Mouse (Mus musculus) heart, adult 8-10 months (tissue): ENCODE measurements around the gene Pgam5. TPM values are rescaled to one million over a fixed set of nuclear protein-coding genes. Genes with fewer than 3 reads are reported as not detected.
A peak's percentile ranks its signal among the peaks of the same experiment; 100 is the strongest.

Experiments
- DNase-seq: peaks from one replicate; pipeline ENCODE4 v3.0.0; 2022; ENCODE audit warnings: low spot score
- total RNA-seq, 4 experiments: library from RNA; stranded (reverse); gene quantifications; 2 replicates each; pipeline ENCODE4 v1.2.4; 2022

Gene Pgam5
- 10 to 100 TPM; 32.3 to 37.4 (median 35.5) TPM for total RNA-seq

DNA sequence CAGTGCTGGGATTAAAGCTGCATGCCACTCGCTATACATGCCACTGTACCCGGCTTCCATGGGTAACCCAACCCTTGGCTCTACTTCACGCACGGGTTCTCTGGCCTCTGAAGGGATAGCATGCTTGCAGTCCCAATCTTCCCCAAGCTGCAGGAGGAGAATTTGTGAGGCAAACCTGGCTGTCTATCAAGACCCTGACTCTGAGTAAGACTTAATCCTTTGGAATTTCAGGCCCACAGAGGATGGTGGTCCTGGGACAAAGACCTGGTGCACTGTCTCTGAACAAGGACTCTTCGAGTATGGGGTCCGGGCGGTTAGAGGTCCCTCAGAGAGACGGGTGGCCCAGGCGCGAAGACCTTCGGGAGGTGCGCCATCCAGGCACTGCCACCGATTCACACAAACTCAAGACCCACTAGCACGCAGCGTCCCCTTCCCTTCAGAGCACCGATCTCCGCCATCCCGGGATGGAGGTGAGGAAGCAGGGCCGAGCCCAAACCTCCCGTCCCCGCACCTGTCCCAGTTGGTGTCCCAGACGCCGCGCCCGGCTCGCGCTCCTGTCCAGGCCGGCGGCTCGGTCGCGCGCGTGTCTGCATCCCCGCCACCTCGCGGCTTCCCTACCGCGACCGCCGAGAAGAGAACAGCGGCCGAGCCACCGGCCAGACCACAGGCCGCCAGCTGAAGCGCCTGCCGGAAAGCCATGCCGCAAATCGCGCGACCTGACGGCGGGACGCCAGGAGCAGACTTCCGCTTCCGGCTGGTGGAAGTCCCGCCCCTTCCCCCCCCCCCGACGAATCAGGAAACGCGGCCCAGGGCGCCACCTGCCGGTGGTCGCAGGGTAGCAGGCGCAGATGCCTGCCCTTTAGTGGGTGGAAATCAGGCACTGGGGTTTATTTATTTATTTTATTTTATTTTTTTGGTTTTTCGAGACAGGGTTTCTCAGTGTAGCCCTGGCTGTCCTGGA is at the start of gene Pgam5:
Pgam5 (minus strand) TSS at position 773 of the 961 bp plus-strand sequence.
- peak; percentile 79 for DNase-seq

DNA sequence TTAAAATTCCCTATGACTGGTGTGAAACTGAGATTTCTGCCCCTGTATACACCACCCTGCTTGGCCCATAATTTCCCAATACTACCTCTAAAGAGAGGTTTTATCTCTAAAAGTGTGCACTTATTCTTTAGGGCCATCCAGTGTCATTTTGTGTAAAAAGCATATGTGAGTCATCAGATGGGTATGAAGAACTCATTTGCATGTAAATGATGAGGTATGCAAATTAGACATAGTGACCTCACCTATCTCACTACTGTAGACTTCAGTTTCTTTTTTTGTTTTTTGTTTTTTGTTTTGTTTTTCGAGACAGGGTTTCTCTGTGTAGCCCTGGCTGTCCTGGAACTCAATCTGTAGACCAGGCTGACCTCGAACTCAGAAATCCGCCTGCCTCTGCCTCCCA is 43.4 kb upstream of the Pgam5 start:
- no peak for DNase-seq

GRCm38 (mm10) chr5:110308861-110309260 is 39.1 kb upstream of the Pgam5 start:
- DNase-seq = no peak

DNA sequence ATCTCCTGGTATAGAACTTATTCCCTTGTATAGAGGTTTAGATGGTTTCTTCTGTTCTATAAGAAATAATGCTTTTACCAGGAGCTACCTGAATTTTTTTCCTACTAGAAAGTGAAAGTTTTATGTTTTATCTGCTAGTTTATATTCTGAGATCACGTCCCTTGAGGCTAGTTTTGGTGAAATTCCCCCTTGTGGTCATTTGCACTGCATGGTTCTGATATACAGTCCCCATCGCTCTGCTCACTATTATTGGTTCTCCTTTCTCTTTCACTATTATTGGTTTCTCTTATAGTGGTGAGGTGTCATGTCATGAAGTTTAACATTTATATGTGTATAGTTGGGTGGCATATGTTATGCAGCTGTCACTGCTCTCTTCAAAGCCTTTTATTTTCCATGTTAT is 30.9 kb upstream of the Pgam5 start:
- no peak for DNase-seq

- no peak for DNase-seq
These were observed 26.9 kb upstream of the Pgam5 start for GRCm38 (mm10) chr5:110296637-110297036.

DNA sequence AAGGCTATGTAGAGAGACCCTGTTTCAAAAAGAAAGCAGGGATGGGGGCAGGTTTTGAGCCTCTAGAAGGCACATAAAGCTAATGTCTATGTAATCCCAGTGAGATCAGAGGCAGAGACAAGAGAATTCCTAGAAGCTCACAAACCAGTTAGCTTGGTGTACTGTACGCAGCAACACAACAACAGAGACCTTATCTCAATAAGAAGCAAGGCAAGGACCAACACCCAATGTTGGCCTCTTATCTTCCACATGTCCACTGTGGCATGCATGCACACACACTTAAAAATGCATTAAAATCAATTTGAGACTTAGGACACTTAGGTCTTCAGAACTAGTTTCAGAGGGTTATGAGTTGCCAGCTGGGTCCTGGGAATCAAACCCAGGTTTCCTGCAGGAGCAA is 21.9 kb upstream of the Pgam5 start:
- DNase-seq = no peak

DNA sequence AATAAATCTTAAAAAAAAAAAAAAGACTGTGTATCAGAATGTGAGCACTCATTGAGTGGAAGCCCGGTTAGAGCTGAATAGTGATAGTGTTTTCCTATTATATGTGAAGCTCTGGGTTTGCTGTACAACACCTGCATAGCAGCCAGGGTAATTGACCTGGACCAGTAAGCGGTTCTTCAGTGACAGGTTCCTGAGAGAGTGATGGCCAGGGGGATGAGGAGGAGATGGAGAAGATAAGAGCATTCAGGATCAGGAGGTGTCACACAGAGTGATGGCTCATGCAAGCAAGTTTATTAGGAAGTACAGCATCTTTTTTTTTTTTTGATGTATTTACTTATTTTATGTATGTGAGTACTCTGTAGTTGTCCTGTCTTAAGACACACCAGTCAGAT is 17.4 kb upstream of the Pgam5 start:
- no peak for DNase-seq

- no peak for DNase-seq
These were observed 16.9 kb upstream of the Pgam5 start for GRCm38 (mm10) chr5:110286446-110287083.

- peak; percentile 89 for DNase-seq
These were observed 16.2 kb upstream of the Pgam5 start, which contains the start of the genes Pxmp2 and Pole for GRCm38 (mm10) chr5:110285770-110286445. TSS of gene Pxmp2 (minus strand) at chr5:110286186. TSS of gene Pole (plus strand) at chr5:110286306.

- no peak for DNase-seq
These were observed 15.4 kb upstream of the Pgam5 start for GRCm38 (mm10) chr5:110285156-110285555.

DNA sequence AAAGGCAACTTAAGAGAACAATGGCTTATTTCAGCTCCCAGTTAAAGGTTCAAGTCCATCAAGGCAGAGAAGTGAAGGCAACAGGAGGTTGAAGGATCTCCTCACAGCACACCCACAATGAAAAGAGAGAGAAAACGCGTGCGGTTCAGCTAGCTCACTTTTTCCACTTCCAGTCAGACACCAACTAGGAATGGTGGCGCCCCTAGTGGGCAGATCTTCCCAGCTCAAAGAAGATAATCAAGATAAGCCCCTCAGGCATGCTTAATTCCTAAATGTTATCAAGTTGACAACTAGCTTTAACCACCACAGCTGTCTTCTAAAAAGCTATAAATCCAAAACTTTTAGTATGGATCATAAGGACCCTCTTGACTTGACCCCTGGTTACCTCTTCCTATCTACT is 14.8 kb upstream of the Pgam5 start:
- peak; percentile 41 for DNase-seq

GRCm38 (mm10) chr5:110281984-110282383 is 12.3 kb upstream of the Pgam5 start:
- no peak for DNase-seq

- no peak for DNase-seq
These were observed 7.2 kb upstream of the Pgam5 start for GRCm38 (mm10) chr5:110276910-110277309.

DNA sequence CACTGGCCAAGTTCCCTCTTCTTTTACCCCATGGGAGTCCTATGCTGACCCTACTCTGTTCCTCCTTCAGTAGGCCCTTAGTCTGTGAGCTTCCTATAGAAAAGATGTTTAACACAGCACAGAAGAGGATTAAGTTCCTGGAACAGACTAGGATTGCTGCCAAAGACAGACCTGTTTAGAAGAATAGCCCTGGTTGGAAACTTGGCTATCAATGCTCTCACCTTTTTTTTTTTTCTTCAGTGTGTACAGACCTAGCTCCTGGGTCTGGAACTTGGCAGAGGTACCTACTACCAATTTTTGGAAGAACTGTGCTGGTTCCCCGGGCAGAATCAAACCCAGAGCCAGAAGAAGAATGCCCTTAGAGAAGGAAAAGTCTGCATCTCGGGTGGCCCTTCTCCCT is 6.7 kb upstream of the Pgam5 start:
- no peak for DNase-seq

DNA sequence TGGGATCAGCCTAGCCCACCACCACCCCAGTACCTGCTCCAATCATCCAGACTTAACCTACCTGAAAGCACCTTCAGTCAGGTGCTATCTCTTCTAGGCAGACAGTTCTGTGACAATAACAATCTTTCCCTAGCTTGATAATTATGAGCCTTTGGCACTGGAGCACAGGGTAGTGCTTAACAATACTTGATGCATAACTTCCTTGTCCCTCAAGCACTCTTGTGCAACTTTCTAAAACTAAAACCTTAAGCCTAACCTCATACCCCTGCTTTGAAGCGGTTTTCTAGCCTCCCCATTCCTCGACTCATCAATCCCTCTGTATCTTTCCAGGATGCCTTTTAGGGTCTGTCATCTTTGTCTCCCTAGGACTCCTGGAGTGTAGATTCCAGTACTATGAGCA is 5.1 kb upstream of the Pgam5 start:
- no peak for DNase-seq

DNA sequence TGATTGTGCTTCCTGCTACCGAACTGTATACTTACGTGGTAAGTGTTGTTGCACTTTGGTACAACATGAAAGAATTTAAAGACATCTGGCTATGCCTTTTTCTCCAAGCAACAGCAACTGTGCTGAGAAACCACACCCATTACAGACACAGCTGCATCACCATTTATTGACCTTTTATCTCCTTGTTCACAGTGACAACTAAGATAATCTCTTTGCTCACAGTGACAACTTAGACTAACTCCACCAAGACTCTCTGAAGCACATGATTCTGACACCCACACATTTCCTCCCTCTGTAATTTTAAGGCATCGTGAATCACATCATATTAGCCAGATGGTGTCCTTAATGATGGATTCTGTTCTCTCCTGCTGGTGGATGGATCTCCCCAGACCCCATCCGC is 4.4 kb upstream of the Pgam5 start:
- DNase-seq = no peak

DNA sequence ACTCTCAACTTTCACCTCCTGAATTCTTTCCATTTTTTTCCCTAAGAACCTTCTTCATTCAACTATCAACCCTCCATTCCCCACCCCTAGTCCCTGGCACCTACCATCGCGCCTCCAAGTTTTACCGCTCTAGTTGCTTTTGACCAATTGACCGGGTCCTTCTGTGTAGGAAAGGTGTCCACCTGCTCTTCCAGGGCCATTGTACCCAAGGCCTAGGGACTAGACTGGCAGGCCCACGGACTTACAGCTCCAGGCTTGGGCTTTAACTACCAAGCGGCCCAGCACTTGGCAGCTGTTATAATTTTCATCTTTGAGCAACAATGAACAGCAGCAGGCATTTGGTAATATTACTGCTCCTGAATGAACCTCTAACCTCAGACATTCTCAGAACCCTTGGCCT is 529 bp upstream of the Pgam5 start:
- DNase-seq = no peak

DNA sequence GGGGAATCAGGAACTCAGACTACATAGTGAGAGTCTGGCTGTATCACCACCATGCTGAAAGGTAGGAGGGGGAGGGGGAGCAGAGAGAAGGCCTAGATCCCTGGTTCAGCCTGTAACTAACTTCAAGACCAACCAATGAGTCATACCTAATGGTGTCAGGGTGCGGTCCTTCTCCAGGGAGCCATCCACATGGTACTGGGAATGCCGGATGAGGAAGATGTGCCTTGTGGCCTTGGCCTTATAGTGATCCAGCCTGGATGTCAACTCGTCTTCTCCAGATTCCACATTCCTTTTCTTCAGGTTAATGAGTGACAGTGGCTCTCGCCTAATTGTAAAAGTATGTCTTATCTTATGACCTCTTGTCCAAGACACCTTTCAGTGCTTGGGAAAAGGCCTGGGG is 2.8 kb downstream of the Pgam5 start:
- DNase-seq = no peak

DNA sequence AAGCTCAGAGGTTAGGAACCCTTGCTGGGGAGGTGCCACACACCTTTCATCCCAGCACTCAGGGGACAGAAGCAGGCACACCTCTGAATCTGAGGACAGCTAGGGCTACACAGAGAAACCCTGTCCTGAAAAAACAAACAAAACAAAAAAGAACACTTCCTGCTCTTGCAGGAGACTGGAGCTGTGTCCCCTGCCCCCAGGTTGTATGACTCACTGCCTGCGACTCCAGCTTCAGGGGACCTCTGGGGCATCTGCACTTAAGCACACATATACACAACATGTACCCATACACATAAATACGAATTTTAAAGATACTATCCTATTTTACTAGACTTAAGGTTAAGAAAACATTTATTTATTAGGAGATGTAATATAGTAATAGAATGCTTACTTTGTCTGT is 25.6 kb downstream of the Pgam5 start:
- no peak for DNase-seq

GRCm38 (mm10) chr5:110232346-110232745 is 37.4 kb downstream of the Pgam5 start:
- no peak for DNase-seq

- no peak for DNase-seq
These were observed 38.1 kb downstream of the Pgam5 start for GRCm38 (mm10) chr5:110231638-110232037.

GRCm38 (mm10) chr5:110230780-110231461 is 38.8 kb downstream of the Pgam5 start, which contains the start of gene Ankle2:
TSS of gene Ankle2 (plus strand) at chr5:110231004.
- DNase-seq = peak; percentile 87
